15 mouse cellular contexts compared by ENCODE assay signal in the genomic region with DNA sequence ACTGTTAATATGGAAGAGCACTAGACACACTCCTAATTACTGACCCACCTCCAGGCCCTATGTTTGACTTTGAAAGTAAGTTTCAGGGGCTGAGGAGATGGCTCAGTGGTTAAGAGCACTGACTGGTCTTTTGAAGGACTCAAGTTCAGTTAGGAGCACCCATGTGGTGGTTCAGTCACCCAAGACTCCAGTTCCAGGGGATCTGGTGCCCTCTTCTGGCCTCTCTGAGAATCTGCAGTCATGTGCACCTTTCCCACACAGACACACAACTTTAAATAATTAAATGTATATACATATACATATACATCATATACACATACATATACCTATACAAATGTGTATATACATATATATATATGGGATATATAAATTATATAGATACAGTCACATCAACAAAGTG.
DNase-seq lines count a peak whose midpoint lies in the region; ATAC-seq and TF ChIP-seq lines count a peak whose summit lies in the region.
"Had no signal": no experiment of that assay in that cellular context is flagged by ENCODE, and none has a peak within 500 bp of the region (broad histone marks: within the 10 kb centered on the region; RNA-seq: fewer than 3 reads in every experiment).

No protein-coding gene starts in this region.

- intact Hi-C loops in heart, adult 2 months (cut with DNase I), result no loop called here
- intact Hi-C loops in heart, postnatal 25 days (cut with DNase I), result no loop called here

- H3K79me2 ChIP-seq in heart, adult 2 months (replicated peaks; ENCODE audit: control insufficient read depth, insufficient read depth, low read length), result no peaks in the 10 kb centered on the region

- H3K4me2 ChIP-seq in liver, postnatal 0 days (ENCODE audit: low read depth, low read length), result no peak overlapping the region
- H3K4me2 ChIP-seq in liver, embryonic 12.5 days, result no peak overlapping the region

- H3K9me3 ChIP-seq in liver, postnatal 0 days (ENCODE audit: low read length), result no peaks in the 10 kb centered on the region
- no peaks in the 10 kb centered on the region for H3K9me3 ChIP-seq in liver, embryonic 12.5 days (replicated peaks)
- H3K9me3 ChIP-seq: midbrain, embryonic 10.5 days had no signal

- TF ChIP-seq POLR2A in heart, adult 2 months (IDR thresholded peaks at IDR 0.05; ENCODE audit: insufficient read depth, low read depth, low read length), result no peak
- TF ChIP-seq POLR2A in bone marrow, adult 2 months (IDR thresholded peaks at IDR 0.05; ENCODE audit: borderline replicate concordance, control insufficient read depth, low read depth, low read length), result no peak

- no peak for TF ChIP-seq EP300 in heart, adult 2 months (IDR thresholded peaks at IDR 0.05; ENCODE audit: insufficient read depth, low read depth, low read length)
- TF ChIP-seq EP300 in liver, postnatal 0 days (IDR thresholded peaks at IDR 0.05; ENCODE audit: low read depth), result no peak

- H3K27ac ChIP-seq in heart, adult 2 months, result no peak overlapping the region
- no peak overlapping the region for H3K27ac ChIP-seq in liver, postnatal 0 days (ENCODE audit: low read depth)
- H3K27ac ChIP-seq in liver, embryonic 12.5 days, result no peak overlapping the region
- no peak overlapping the region for H3K27ac ChIP-seq in bone marrow, adult 2 months (ENCODE audit: control insufficient read depth, insufficient read depth, low read depth, low read length, poor library complexity)
- H3K27ac ChIP-seq: midbrain, embryonic 10.5 days had no signal

- no peak overlapping the region for H3K4me3 ChIP-seq in heart, adult 2 months
- H3K4me3 ChIP-seq in liver, postnatal 0 days (ENCODE audit: low read depth, low read length), result no peak overlapping the region
- no peak overlapping the region for H3K4me3 ChIP-seq in liver, embryonic 12.5 days
- no peak overlapping the region for H3K4me3 ChIP-seq in bone marrow, adult 2 months (replicated peaks; ENCODE audit: control insufficient read depth, low read depth, low read length)
- H3K4me3 ChIP-seq: midbrain, embryonic 10.5 days had no signal

- H3K9ac ChIP-seq in heart, adult 2 months (ENCODE audit: low read depth, low read length), result no peak overlapping the region
- H3K9ac ChIP-seq in liver, postnatal 0 days (replicated peaks), result no peak overlapping the region
- H3K9ac ChIP-seq in liver, embryonic 12.5 days, result no peak overlapping the region

- no peak for ATAC-seq in liver, postnatal 0 days
- no peak for ATAC-seq in liver, embryonic 12.5 days

- TF ChIP-seq CTCF in heart, adult 2 months (IDR thresholded peaks at IDR 0.05), result peak; percentile 40
- peak; percentile 42 for TF ChIP-seq CTCF in liver, postnatal 0 days (IDR thresholded peaks at IDR 0.05; ENCODE audit: low read depth)
- TF ChIP-seq CTCF in bone marrow, adult 2 months (IDR thresholded peaks at IDR 0.05; ENCODE audit: control insufficient read depth, insufficient read depth, low read length), result peak; percentile 31; the same call in 1 of the 2 replicates

- H3K27me3 ChIP-seq in heart, adult 2 months (ENCODE audit: control insufficient read depth, insufficient read depth, low read length), result no peaks in the 10 kb centered on the region
- no peaks in the 10 kb centered on the region for H3K27me3 ChIP-seq in liver, postnatal 0 days (ENCODE audit: insufficient read depth, low read length)
- peaks cover 6% of the 10 kb centered on the region for H3K27me3 ChIP-seq in liver, embryonic 12.5 days (replicated peaks)

- H3K4me1 ChIP-seq in heart, adult 2 months (ENCODE audit: control insufficient read depth, insufficient read depth, low read length), result no peaks in the 10 kb centered on the region
- no peaks in the 10 kb centered on the region for H3K4me1 ChIP-seq in liver, postnatal 0 days (ENCODE audit: insufficient read depth)
- no peaks in the 10 kb centered on the region for H3K4me1 ChIP-seq in liver, embryonic 12.5 days
- no peaks in the 10 kb centered on the region for H3K4me1 ChIP-seq in bone marrow, adult 2 months (ENCODE audit: control insufficient read depth, insufficient read depth, low read length)

- DNase-seq in heart, adult 2 months, result no peak
- DNase-seq in heart, postnatal 25 days (ENCODE audit: low spot score), result no peak
- no peak for DNase-seq in liver, postnatal 0 days
- DNase-seq in A20 (ENCODE audit: low read depth, low spot score), result peak; percentile 34
- no peak for DNase-seq in urinary bladder, adult 18-20 months (ENCODE audit: low spot score in 2 of 2)
- no peak for DNase-seq in frontal cortex, postnatal 36 days (ENCODE audit: low spot score in 2 of 2)
- DNase-seq: adrenal gland, adult 8-10 months; kidney, postnatal 25 days; layer of hippocampus, postnatal 36 days; lung, postnatal 10 days; right cerebral cortex, postnatal 14 days; thymus, adult 2 months had no signal

- no peaks in the 10 kb centered on the region for H3K36me3 ChIP-seq in heart, adult 2 months (ENCODE audit: control insufficient read depth, insufficient read depth, low read length)
- H3K36me3 ChIP-seq in liver, postnatal 0 days (replicated peaks; ENCODE audit: insufficient read depth, low read length), result no peaks in the 10 kb centered on the region
- H3K36me3 ChIP-seq in liver, embryonic 12.5 days, result no peaks in the 10 kb centered on the region
- H3K36me3 ChIP-seq: midbrain, embryonic 10.5 days had no signal
